Mouse (Mus musculus) lung, embryonic 14.5 days (tissue): Measurements from ENCODE around the gene Zfp580. TPM values are rescaled to one million over a fixed set of nuclear protein-coding genes. Genes with fewer than 3 reads are reported as not detected.

ENCODE experiments used
- ATAC-seq: fragments of 200-750 bp; cut with Nextera tagmentation; 2 replicates; pipeline ENCODE4 v1.8.0; 2017; ENCODE audit warnings: mild to moderate bottlenecking, moderate TSS enrichment, moderate library complexity; ENCODE audit not compliant: insufficient read depth
- DNase-seq: peaks from one replicate; pipeline ENCODE4 v3.0.0-alpha.2; 2015
- H3K27ac ChIP-seq: fragments of 300-500 bp; sonication (generic); 2 replicates; pipeline ENCODE4 v1.5.1; 2014; ENCODE audit warnings: low read depth, mild to moderate bottlenecking, moderate library complexity
- H3K27me3 ChIP-seq: fragments of 300-500 bp; sonication (generic); 2 replicates; pipeline ENCODE4 v1.6.1; 2014; ENCODE audit warnings: low read length, control low read depth; ENCODE audit not compliant: insufficient read depth
- H3K36me3 ChIP-seq: fragments of 300-500 bp; sonication (generic); 2 replicates; pipeline ENCODE4 v1.6.1; 2014; ENCODE audit warnings: control low read depth; ENCODE audit not compliant: insufficient read depth
- H3K4me1 ChIP-seq: fragments of 300-500 bp; sonication (generic); 2 replicates; pipeline ENCODE4 v1.6.1; 2014; ENCODE audit warnings: antibody characterized with exemption, control low read depth; ENCODE audit not compliant: insufficient read depth
- H3K4me2 ChIP-seq: fragments of 300-500 bp; sonication (generic); 2 replicates; pipeline ENCODE4 v1.6.1; 2014; ENCODE audit warnings: mild to moderate bottlenecking
- H3K4me3 ChIP-seq: fragments of 300-500 bp; sonication (generic); 2 replicates; pipeline ENCODE4 v1.5.1; 2014; ENCODE audit warnings: low read depth, low read length
- H3K9ac ChIP-seq: fragments of 300-500 bp; sonication (generic); 2 replicates; pipeline ENCODE4 v1.6.1; 2014
- H3K9me3 ChIP-seq: fragments of 300-500 bp; sonication (generic); 2 replicates; pipeline ENCODE4 v1.6.1; 2016; ENCODE audit warnings: low read depth, low read length, control low read depth
- CTCF ChIP-seq: IDR thresholded peaks from 2 replicates; pipeline ENCODE4 v1.5.1; 2016; ENCODE audit warnings: antibody characterized with exemption, low read depth
- WGBS: fragments of 180-500 bp; shearing (Covaris S2); extraction: QIAGEN DNeasy Blood & Tissue Kit; methylation state at CpG from one replicate; pipeline ENCODE4 v1.1.7; 2014; 5-methylcytosine and 5-hydroxymethylcytosine counted together
- polyA plus RNA-seq: library from polyadenylated mRNA; unstranded; fragments of >200 nt; fragmentation: Nextera tagmentation; extraction: Ambion mirVana; gene quantifications from 2 replicates; pipeline ENCODE4 v1.2.1, GENCODE M21; 2014

Zfp580 gene
- polyA plus RNA-seq, 1 experiment from 2014 or later = 45.1 TPM

DNA sequence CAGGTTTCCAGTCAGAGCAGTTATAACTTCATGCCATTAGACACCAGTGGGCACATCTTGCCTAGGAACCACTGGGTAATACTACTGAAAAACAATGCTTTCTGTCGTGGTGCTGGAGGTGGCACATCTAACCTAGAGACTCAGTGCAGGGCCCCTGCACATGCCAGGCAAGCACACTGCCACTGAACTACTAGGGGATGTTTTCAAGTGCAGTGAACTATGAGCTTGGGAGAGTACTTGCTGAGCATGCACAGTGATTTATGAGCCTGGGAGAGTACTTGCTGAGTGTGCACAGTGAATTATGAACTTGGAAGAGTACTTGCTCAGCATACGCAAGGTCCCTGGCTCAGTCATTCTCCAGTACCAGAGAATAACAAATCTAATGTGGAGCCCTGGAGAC, 51.2 kb downstream of the Zfp580 start:
- no peaks in the 10 kb centered on the region for H3K27me3 ChIP-seq
- 88% methylated on average over 2 of the region's 2 CpGs for WGBS

More for the DNA sequence above, 51.2 kb downstream of the Zfp580 start:
- no peak for ATAC-seq
- H3K4me1 ChIP-seq = no peaks in the 10 kb centered on the region
- DNase-seq = no peak
- H3K4me3 ChIP-seq = no peak overlapping the region
- H3K9ac ChIP-seq = no peak overlapping the region
- H3K36me3 ChIP-seq = peaks cover 15% of the 10 kb centered on the region
- no peak overlapping the region for H3K4me2 ChIP-seq
- no peak for TF ChIP-seq CTCF
- no peaks in the 10 kb centered on the region for H3K9me3 ChIP-seq
- no peak overlapping the region for H3K27ac ChIP-seq

Other genes with a start within 250 kb of the Zfp580 start
- 428 and 470 TPM in 2 replicates for gene Ube2s, start 238.9 kb upstream of the Zfp580 start, polyA plus RNA-seq
- gene Shisa7, start 206.8 kb upstream of the Zfp580 start, polyA plus RNA-seq = 1.1 and 1.3 TPM in 2 replicates
- gene Isoc2b, start 181.3 kb upstream of the Zfp580 start, polyA plus RNA-seq = 5.8 and 6.1 TPM in 2 replicates
- 0.88 and 0.91 TPM in 2 replicates for gene Isoc2a, start 174.4 kb upstream of the Zfp580 start, polyA plus RNA-seq
- not detected in 2 replicates for gene Gm36210, start 145.0 kb upstream of the Zfp580 start, polyA plus RNA-seq
- gene Zfp628, start 136.3 kb upstream of the Zfp580 start, polyA plus RNA-seq = 4.2 and 4.3 TPM in 2 replicates
- 1.4 and 2.3 TPM in 2 replicates for gene Nat14, start 129.5 kb upstream of the Zfp580 start, polyA plus RNA-seq
- gene Ssc5d, start 125.8 kb upstream of the Zfp580 start, polyA plus RNA-seq = 2.1 and 2.2 TPM in 2 replicates
- 0.13 and 0.46 TPM in 2 replicates for gene Sbk2, start 87.1 kb upstream of the Zfp580 start, polyA plus RNA-seq
- 0.76 and 0.87 TPM in 2 replicates for gene Sbk3, start 80.4 kb upstream of the Zfp580 start, polyA plus RNA-seq
- gene Zfp579, start 55.4 kb upstream of the Zfp580 start, polyA plus RNA-seq = 35.1 and 35.9 TPM in 2 replicates
- gene Zfp524, start 37.1 kb upstream of the Zfp580 start, polyA plus RNA-seq = 13.6 and 13.8 TPM in 2 replicates
- 41.9 and 46.4 TPM in 2 replicates for gene Fiz1, start 36.8 kb upstream of the Zfp580 start, polyA plus RNA-seq
- gene Gm44973, start 36.0 kb upstream of the Zfp580 start, polyA plus RNA-seq = 0.74 TPM in 1 of 2 replicates, not detected in the other
- 7.4 TPM in 2 replicates for gene Zfp865, start 31.2 kb upstream of the Zfp580 start, polyA plus RNA-seq
- gene Ccdc106, start 31.0 kb upstream of the Zfp580 start, polyA plus RNA-seq = 5.6 and 6.0 TPM in 2 replicates
- gene 4632433K11Rik, start 17.4 kb upstream of the Zfp580 start, polyA plus RNA-seq = not detected in 2 replicates
- 4.2 and 4.6 TPM in 2 replicates for gene Zfp784, start 13.1 kb upstream of the Zfp580 start, polyA plus RNA-seq
- 145 and 162 TPM in 2 replicates for gene U2af2, start 10.6 kb downstream of the Zfp580 start, polyA plus RNA-seq
- gene Epn1, start 28.7 kb downstream of the Zfp580 start, polyA plus RNA-seq = 76.0 and 77.9 TPM in 2 replicates
- gene Rfpl4, start 65.4 kb downstream of the Zfp580 start, polyA plus RNA-seq = not detected in 2 replicates
- 0.31 and 0.61 TPM in 2 replicates for gene Rasl2-9, start 74.4 kb downstream of the Zfp580 start, polyA plus RNA-seq
- gene Vmn1r55, start 98.1 kb downstream of the Zfp580 start, polyA plus RNA-seq = 0.03 TPM in 1 of 2 replicates, not detected in the other
- gene Vmn1r56, start 145.2 kb downstream of the Zfp580 start, polyA plus RNA-seq = not detected in 2 replicates
- gene Vmn1r57, start 167.0 kb downstream of the Zfp580 start, polyA plus RNA-seq = not detected in 2 replicates